ENCODE assay signal across 8 mouse cellular contexts in the genomic region with DNA sequence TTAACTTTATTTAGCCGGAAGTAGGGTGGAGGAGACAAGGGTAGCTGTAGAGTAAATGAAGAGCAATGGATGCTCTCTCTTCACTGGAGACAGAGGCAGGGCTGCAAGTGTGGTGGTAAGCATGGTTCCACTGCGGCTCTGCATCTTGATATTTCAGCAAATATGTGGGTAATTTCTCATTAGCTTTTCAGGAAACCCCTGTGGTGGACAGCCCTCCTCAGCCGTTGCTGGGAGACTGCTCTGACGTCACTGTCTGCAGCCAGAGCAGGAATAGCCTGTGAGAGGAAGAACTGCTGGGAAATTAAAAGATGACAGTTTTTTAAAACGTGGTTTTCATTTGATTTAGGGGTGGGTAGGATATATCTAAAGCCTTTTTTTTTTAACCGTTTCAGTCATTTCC. TPM values are rescaled to one million over a fixed set of nuclear protein-coding genes. Genes with fewer than 3 reads are reported as not detected.
DNase-seq lines count a peak whose midpoint lies in the region; ATAC-seq and TF ChIP-seq lines count a peak whose summit lies in the region.

No protein-coding gene starts in this region.

- peak overlapping the region; percentile 30; the same call in 1 of the 2 replicates for H3K27ac ChIP-seq in hindbrain, embryonic 13.5 days
- H3K27ac ChIP-seq in thymus, adult 2 months (ENCODE audit: control insufficient read depth, insufficient read depth, low read length), result no peak overlapping the region

- peak; percentile 63 for DNase-seq in adrenal gland, adult 8-10 months
- DNase-seq in cerebellum, postnatal 14 days, result peak; percentile 51 to 74
- peak; percentile 43 to 58 for DNase-seq in frontal cortex, postnatal 10 days (ENCODE audit: low spot score in 2 of 2)
- peak; percentile 20 to 63 for DNase-seq in layer of hippocampus, postnatal 14 days (ENCODE audit: low spot score in 2 of 2)
- DNase-seq in lung, postnatal 36 days, result peak; percentile 62
- peak; percentile 63 to 79 for DNase-seq in right cerebral cortex, adult 2 months (ENCODE audit: low spot score in 2 of 2)
- DNase-seq in thymus, adult 2 months, result no peak

- H3K4me3 ChIP-seq in hindbrain, embryonic 13.5 days, result no peak overlapping the region
- H3K4me3 ChIP-seq in thymus, adult 2 months (ENCODE audit: control insufficient read depth, insufficient read depth, low read length), result no peak overlapping the region

- H3K9me3 ChIP-seq in hindbrain, embryonic 13.5 days, result no peaks in the 10 kb centered on the region

- peak overlapping the region; percentile 52 for H3K4me2 ChIP-seq in hindbrain, embryonic 13.5 days

- no peak for TF ChIP-seq CTCF in thymus, adult 2 months (IDR thresholded peaks at IDR 0.05; ENCODE audit: borderline replicate concordance, control insufficient read depth, extremely low read depth, insufficient read depth, low read length, poor library complexity)

- ATAC-seq in hindbrain, embryonic 13.5 days (ENCODE audit: low FRiP score), result peak; percentile 64; the same call in 1 of the 2 replicates

- H3K36me3 ChIP-seq in hindbrain, embryonic 13.5 days, result no peaks in the 10 kb centered on the region
- H3K36me3 ChIP-seq in thymus, adult 2 months (ENCODE audit: control insufficient read depth, insufficient read depth, low read length), result no peaks in the 10 kb centered on the region

- H3K27me3 ChIP-seq in hindbrain, embryonic 13.5 days, result no peaks in the 10 kb centered on the region
- no peaks in the 10 kb centered on the region for H3K27me3 ChIP-seq in thymus, adult 2 months (ENCODE audit: control insufficient read depth, insufficient read depth, low read length)

- no peak overlapping the region for H3K9ac ChIP-seq in hindbrain, embryonic 13.5 days

- TF ChIP-seq POLR2A in thymus, adult 2 months (IDR thresholded peaks at IDR 0.05; ENCODE audit: control insufficient read depth, extremely low read depth, insufficient read depth, low read length, poor library complexity), result no peak

- H3K4me1 ChIP-seq in hindbrain, embryonic 13.5 days (replicated peaks), result peaks cover 36% of the 10 kb centered on the region
- H3K4me1 ChIP-seq in thymus, adult 2 months (replicated peaks; ENCODE audit: control insufficient read depth, insufficient read depth, low read length), result 0 out of 2 replicates have a peak, but pooled peaks cover 2% of the 10 kb centered on the region

- WGBS in hindbrain, embryonic 13.5 days, result 20% methylated on average over 6 of the region's 6 CpGs
- WGBS in thymus, adult 2 months, result 27% methylated on average over 6 of the region's 6 CpGs

RNA-seq across cellular contexts. Expression of a gene that starts 41.9 kb away (rescaled TPM):
- 100 to 1,000 TPM; 116 to 158 (median 131) TPM for total RNA-seq in adrenal gland, adult 8-10 months (2022)
- polyA plus RNA-seq in hindbrain, embryonic 13.5 days (2015; fragmentation: Nextera tagmentation; extraction: Ambion mirVana), result 36.4 and 39.9 TPM in 2 replicates
- total RNA-seq in layer of hippocampus, postnatal 14 days (2021), result 100 to 1,000 TPM; 161 to 186 TPM
- polyA plus RNA-seq in thymus, adult 2 months (2012; rRNA removed), result 135 and 149 TPM in 2 replicates

RNA-seq across cellular contexts. Expression of a gene that starts 51.8 kb away (rescaled TPM):
- total RNA-seq in adrenal gland, adult 8-10 months (2022), result not detected
- 0.09 TPM in 1 of 2 replicates, not detected in the other for polyA plus RNA-seq in hindbrain, embryonic 13.5 days (2015; fragmentation: Nextera tagmentation; extraction: Ambion mirVana)
- not detected for total RNA-seq in layer of hippocampus, postnatal 14 days (2021)
- 0.06 TPM in 1 of 2 replicates, not detected in the other for polyA plus RNA-seq in thymus, adult 2 months (2012; rRNA removed)
